ENCODE assay signal across 21 mouse cellular contexts in genomic region chr17:88094327-88094726, GRCm38 (mm10). TPM values are rescaled to one million over a fixed set of nuclear protein-coding genes. Genes with fewer than 3 reads are reported as not detected.
A peak's percentile ranks its signal among the peaks of the same experiment; 100 is the strongest.
DNase-seq lines count a peak whose midpoint lies in the region; ATAC-seq and TF ChIP-seq lines count a peak whose summit lies in the region.
"Had no signal": no experiment of that assay in that cellular context is flagged by ENCODE, and none has a peak within 500 bp of the region (broad histone marks: within the 10 kb centered on the region; RNA-seq: fewer than 3 reads in every experiment).

No protein-coding gene starts in this region.

- H3K4me1 ChIP-seq in forebrain, embryonic 13.5 days, result 0 out of 2 replicates have a peak, but pooled peaks cover 3% of the 10 kb centered on the region
- no peaks in the 10 kb centered on the region for H3K4me1 ChIP-seq in forebrain, embryonic 12.5 days
- 0 out of 2 replicates have a peak, but pooled peaks cover 3% of the 10 kb centered on the region for H3K4me1 ChIP-seq in hindbrain, embryonic 14.5 days (replicated peaks; ENCODE audit: control insufficient read depth, insufficient read depth, low read length)
- no peaks in the 10 kb centered on the region for H3K4me1 ChIP-seq in hindbrain, embryonic 10.5 days (replicated peaks)
- H3K4me1 ChIP-seq in midbrain, embryonic 16.5 days (ENCODE audit: control insufficient read depth, insufficient read depth, low read length), result no peaks in the 10 kb centered on the region; the same call in 1 of the 2 replicates
- 0 out of 2 replicates have a peak, but pooled peaks cover 2% of the 10 kb centered on the region for H3K4me1 ChIP-seq in midbrain, embryonic 15.5 days
- H3K4me1 ChIP-seq in forebrain, postnatal 0 days (ENCODE audit: insufficient read depth), result no peaks in the 10 kb centered on the region
- H3K4me1 ChIP-seq: embryonic facial prominence, embryonic 12.5 days; heart, embryonic 10.5 days had no signal

- H3K4me2 ChIP-seq in forebrain, embryonic 13.5 days, result peak overlapping the region; percentile 22
- H3K4me2 ChIP-seq in forebrain, embryonic 12.5 days, result no peak overlapping the region
- H3K4me2 ChIP-seq in hindbrain, embryonic 14.5 days (replicated peaks), result peak overlapping the region; percentile 21
- peak overlapping the region; percentile 26; the same call in 1 of the 2 replicates for H3K4me2 ChIP-seq in midbrain, embryonic 16.5 days (ENCODE audit: low read length)
- no peak overlapping the region for H3K4me2 ChIP-seq in midbrain, embryonic 15.5 days
- 0 out of 2 replicates have a peak overlapping the region, but pooled peaks have one; percentile 23 for H3K4me2 ChIP-seq in forebrain, postnatal 0 days (ENCODE audit: low read depth)
- H3K4me2 ChIP-seq: embryonic facial prominence, embryonic 12.5 days had no signal

- DNase-seq in hindbrain, embryonic 14.5 days (ENCODE audit: low spot score), result no peak
- no peak for DNase-seq in hindbrain, embryonic 10.5 days (ENCODE audit: low spot score)
- no peak for DNase-seq in forebrain, postnatal 0 days
- no peak for DNase-seq in heart, adult 8-10 months (ENCODE audit: low spot score)
- DNase-seq: adrenal gland, adult 8-10 months; adrenal gland, postnatal 36 days; B cell, adult 2 months; cerebellum, adult 11 months; cerebellum, adult 8-10 months; gastrocnemius, postnatal 36 days; heart, adult 11 months; heart, postnatal 10 days; kidney, adult 11 months had no signal

- 41% methylated on average over 12 of the region's 12 CpGs for WGBS in forebrain, embryonic 13.5 days
- 73% methylated on average over 12 of the region's 12 CpGs for WGBS in forebrain, embryonic 12.5 days
- 47% methylated on average over 12 of the region's 12 CpGs for whole genome bisulfite sequencing in hindbrain, embryonic 14.5 days
- 87% methylated on average over 12 of the region's 12 CpGs for WGBS in hindbrain, embryonic 10.5 days
- WGBS in midbrain, embryonic 16.5 days, result 54% methylated on average over 12 of the region's 12 CpGs
- 49% methylated on average over 12 of the region's 12 CpGs for WGBS in midbrain, embryonic 15.5 days
- WGBS in forebrain, postnatal 0 days, result 36% methylated on average over 12 of the region's 12 CpGs

- ATAC-seq in forebrain, embryonic 13.5 days, result peak; percentile 68; the same call in 1 of the 2 replicates
- no peak for ATAC-seq in forebrain, embryonic 12.5 days (ENCODE audit: low FRiP score)
- no peak for ATAC-seq in hindbrain, embryonic 14.5 days (ENCODE audit: low FRiP score)
- no peak for ATAC-seq in midbrain, embryonic 16.5 days
- ATAC-seq in midbrain, embryonic 15.5 days (replicated peaks), result no peak
- ATAC-seq in forebrain, postnatal 0 days, result no peak
- ATAC-seq: CD4-positive, CD25-positive, alpha-beta regulatory T cell, adult 4 months had no signal

- H3K4me3 ChIP-seq in forebrain, embryonic 13.5 days, result no peak overlapping the region
- H3K4me3 ChIP-seq in forebrain, embryonic 12.5 days (replicated peaks), result no peak overlapping the region
- H3K4me3 ChIP-seq in hindbrain, embryonic 14.5 days (replicated peaks; ENCODE audit: low read length), result no peak overlapping the region
- H3K4me3 ChIP-seq in hindbrain, embryonic 10.5 days, result no peak overlapping the region
- H3K4me3 ChIP-seq in midbrain, embryonic 16.5 days (ENCODE audit: low read depth, low read length), result no peak overlapping the region
- no peak overlapping the region for H3K4me3 ChIP-seq in midbrain, embryonic 15.5 days
- 0 out of 2 replicates have a peak overlapping the region, but pooled peaks have one; percentile 3 for H3K4me3 ChIP-seq in forebrain, postnatal 0 days (ENCODE audit: low read depth, low read length)
- H3K4me3 ChIP-seq: embryonic facial prominence, embryonic 12.5 days; heart, embryonic 10.5 days had no signal

- TF ChIP-seq CTCF in forebrain, postnatal 0 days (IDR thresholded peaks at IDR 0.05; ENCODE audit: low read depth), result no peak

- H3K36me3 ChIP-seq in forebrain, embryonic 13.5 days (ENCODE audit: poor library complexity, severe bottlenecking), result no peaks in the 10 kb centered on the region
- no peaks in the 10 kb centered on the region for H3K36me3 ChIP-seq in forebrain, embryonic 12.5 days (replicated peaks)
- no peaks in the 10 kb centered on the region for H3K36me3 ChIP-seq in hindbrain, embryonic 14.5 days (replicated peaks; ENCODE audit: control insufficient read depth, insufficient read depth)
- H3K36me3 ChIP-seq in hindbrain, embryonic 10.5 days, result no peaks in the 10 kb centered on the region
- H3K36me3 ChIP-seq in midbrain, embryonic 16.5 days (ENCODE audit: control insufficient read depth, insufficient read depth, low read length), result no peaks in the 10 kb centered on the region
- no peaks in the 10 kb centered on the region for H3K36me3 ChIP-seq in midbrain, embryonic 15.5 days (replicated peaks)
- no peaks in the 10 kb centered on the region for H3K36me3 ChIP-seq in forebrain, postnatal 0 days (ENCODE audit: insufficient read depth)
- H3K36me3 ChIP-seq: embryonic facial prominence, embryonic 12.5 days; G1E; heart, embryonic 10.5 days had no signal

- H3K9me3 ChIP-seq in forebrain, embryonic 13.5 days (replicated peaks), result no peaks in the 10 kb centered on the region
- no peaks in the 10 kb centered on the region for H3K9me3 ChIP-seq in forebrain, embryonic 12.5 days
- no peaks in the 10 kb centered on the region for H3K9me3 ChIP-seq in hindbrain, embryonic 14.5 days (ENCODE audit: control insufficient read depth, low read length)
- no peaks in the 10 kb centered on the region for H3K9me3 ChIP-seq in hindbrain, embryonic 10.5 days
- no peaks in the 10 kb centered on the region for H3K9me3 ChIP-seq in midbrain, embryonic 16.5 days (replicated peaks; ENCODE audit: control insufficient read depth, low read length, poor library complexity, severe bottlenecking)
- no peaks in the 10 kb centered on the region for H3K9me3 ChIP-seq in midbrain, embryonic 15.5 days
- no peaks in the 10 kb centered on the region for H3K9me3 ChIP-seq in forebrain, postnatal 0 days (ENCODE audit: low read length)
- H3K9me3 ChIP-seq: embryonic facial prominence, embryonic 12.5 days; G1E; heart, embryonic 10.5 days had no signal

- peak overlapping the region; percentile 21; the same call in 1 of the 2 replicates for H3K27ac ChIP-seq in forebrain, embryonic 13.5 days
- H3K27ac ChIP-seq in forebrain, embryonic 12.5 days, result no peak overlapping the region
- H3K27ac ChIP-seq in hindbrain, embryonic 14.5 days, result peak overlapping the region; percentile 54; the same call in 1 of the 2 replicates
- H3K27ac ChIP-seq in hindbrain, embryonic 10.5 days, result no peak overlapping the region
- H3K27ac ChIP-seq in midbrain, embryonic 16.5 days (ENCODE audit: low read length), result no peak overlapping the region
- H3K27ac ChIP-seq in midbrain, embryonic 15.5 days, result no peak overlapping the region
- H3K27ac ChIP-seq in forebrain, postnatal 0 days (ENCODE audit: low read depth, low read length), result no peak overlapping the region
- H3K27ac ChIP-seq: embryonic facial prominence, embryonic 12.5 days; heart, embryonic 10.5 days had no signal

- H3K27me3 ChIP-seq in forebrain, embryonic 13.5 days, result no peaks in the 10 kb centered on the region
- no peaks in the 10 kb centered on the region for H3K27me3 ChIP-seq in forebrain, embryonic 12.5 days
- no peaks in the 10 kb centered on the region for H3K27me3 ChIP-seq in hindbrain, embryonic 14.5 days (ENCODE audit: control insufficient read depth, insufficient read depth, low read length)
- no peaks in the 10 kb centered on the region for H3K27me3 ChIP-seq in hindbrain, embryonic 10.5 days (ENCODE audit: insufficient read depth, poor library complexity, severe bottlenecking)
- H3K27me3 ChIP-seq in midbrain, embryonic 16.5 days (ENCODE audit: control insufficient read depth, insufficient read depth, low read depth, low read length), result no peaks in the 10 kb centered on the region
- no peaks in the 10 kb centered on the region for H3K27me3 ChIP-seq in midbrain, embryonic 15.5 days (replicated peaks)
- no peaks in the 10 kb centered on the region for H3K27me3 ChIP-seq in forebrain, postnatal 0 days (ENCODE audit: insufficient read depth, low read length)
- H3K27me3 ChIP-seq: embryonic facial prominence, embryonic 12.5 days had no signal

- no peak overlapping the region for H3K9ac ChIP-seq in forebrain, embryonic 13.5 days
- H3K9ac ChIP-seq in forebrain, embryonic 12.5 days, result no peak overlapping the region
- H3K9ac ChIP-seq in hindbrain, embryonic 14.5 days, result 0 out of 2 replicates have a peak overlapping the region, but pooled peaks have one; percentile 31
- H3K9ac ChIP-seq in midbrain, embryonic 16.5 days (ENCODE audit: low read depth, low read length), result no peak overlapping the region
- H3K9ac ChIP-seq in midbrain, embryonic 15.5 days, result no peak overlapping the region
- no peak overlapping the region for H3K9ac ChIP-seq in forebrain, postnatal 0 days
- H3K9ac ChIP-seq: embryonic facial prominence, embryonic 12.5 days had no signal

RNA-seq across cellular contexts. Expression of gene Fbxo11, which starts 29.2 kb away (rescaled TPM):
- polyA plus RNA-seq in forebrain, embryonic 13.5 days (2015; fragmentation: Nextera tagmentation; extraction: Ambion mirVana), result 28.0 and 28.6 TPM in 2 replicates
- 32.2 and 39.5 TPM in 2 replicates for polyA plus RNA-seq in forebrain, embryonic 12.5 days (2016; fragmentation: Nextera tagmentation; extraction: Ambion mirVana)
- polyA plus RNA-seq in hindbrain, embryonic 14.5 days (2014; fragmentation: Nextera tagmentation; extraction: Ambion mirVana), result 42.0 and 43.7 TPM in 2 replicates
- polyA plus RNA-seq in hindbrain, embryonic 10.5 days (2016; fragmentation: Nextera tagmentation; extraction: Ambion mirVana), result 18.2 and 21.6 TPM in 2 replicates
- 28.1 and 29.7 TPM in 2 replicates for polyA plus RNA-seq in midbrain, embryonic 16.5 days (2015; fragmentation: Nextera tagmentation; extraction: Ambion mirVana)
- 33.6 and 37.5 TPM in 2 replicates for polyA plus RNA-seq in midbrain, embryonic 15.5 days (2015; fragmentation: Nextera tagmentation; extraction: Ambion mirVana)
- 56.7 and 72.8 TPM in 2 replicates for total RNA-seq in forebrain, postnatal 0 days (2014; rRNA removed)
- polyA plus RNA-seq in forebrain, postnatal 0 days (2015; fragmentation: Nextera tagmentation; extraction: Ambion mirVana), result 19.6 and 24.9 TPM in 2 replicates
- total RNA-seq in heart, adult 8-10 months (2022), result 10 to 100 TPM; 31.1 to 37.0 (median 35.5) TPM

Comparison
In these comparisons a context has a peak if more than half of its experiments do, and no peak if none do; other contexts are left out.
1. H3K27ac ChIP-seq: peak in forebrain, embryonic 13.5 days (single experiment) and hindbrain, embryonic 14.5 days (single experiment); none in forebrain, embryonic 12.5 days (single experiment), hindbrain, embryonic 10.5 days (single experiment), midbrain, embryonic 16.5 days (single experiment), midbrain, embryonic 15.5 days (single experiment) and forebrain, postnatal 0 days (single experiment).
2. H3K4me2 ChIP-seq: peak in forebrain, embryonic 13.5 days (single experiment), hindbrain, embryonic 14.5 days (single experiment), midbrain, embryonic 16.5 days (single experiment) and forebrain, postnatal 0 days (single experiment); none in forebrain, embryonic 12.5 days (single experiment) and midbrain, embryonic 15.5 days (single experiment).